Mouse (Mus musculus) layer of hippocampus, postnatal 14 days (tissue): ENCODE results near the gene Spatc1l. TPM values are rescaled to one million over a fixed set of nuclear protein-coding genes. Genes with fewer than 3 reads are reported as not detected.
A peak's percentile ranks its signal among the peaks of the same experiment; 100 is the strongest.

Source experiments
- DNase-seq, 2 experiments: peaks; one replicate each; pipeline ENCODE4 v3.0.0; 2021 to 2022; ENCODE audit warnings: low spot score in 2 of 2, mixed read lengths in 1 of 2
- total RNA-seq, 2 experiments: library from RNA; stranded (reverse); gene quantifications; 2 replicates each; pipeline ENCODE4 v1.2.3; 2021

The Spatc1l gene
- total RNA-seq, 2 experiments from 2014 or later, result not detected

GRCm38 (mm10) chr10:76590197-76590596 lies 28.1 kb downstream of the Spatc1l start:
- DNase-seq, result peak in 1 of 2 experiments; percentile 18

- DNase-seq, result no peak
These were observed 34.3 kb downstream of the Spatc1l start for GRCm38 (mm10) chr10:76596338-76596737.

GRCm38 (mm10) chr10:76602690-76603089 lies 40.6 kb downstream of the Spatc1l start:
- no peak for DNase-seq

- DNase-seq, result no peak
These were observed 50.4 kb downstream of the Spatc1l start for GRCm38 (mm10) chr10:76612473-76612872.

Other genes starting within 250 kb of the Spatc1l start
- gene Dip2a, start 217.0 kb upstream of the Spatc1l start, total RNA-seq, result 10 to 100 TPM; 55.0 to 65.6 TPM
- gene AC141477.1, start 121.8 kb upstream of the Spatc1l start, total RNA-seq, result not detected
- gene Pcnt, start 119.5 kb upstream of the Spatc1l start, total RNA-seq, result 10 to 100 TPM; 14.6 to 18.6 TPM
- not detected for gene 2610028H24Rik, start 113.2 kb upstream of the Spatc1l start, total RNA-seq
- gene Mcm3ap, start 93.3 kb upstream of the Spatc1l start, total RNA-seq, result 10 to 100 TPM; 42.2 to 44.1 TPM
- 1 to 10 TPM; 3.4 to 3.8 TPM for gene Ybey, start 93.2 kb upstream of the Spatc1l start, total RNA-seq
- 10 to 100 TPM; 60.9 to 73.6 TPM for gene Lss, start 30.7 kb upstream of the Spatc1l start, total RNA-seq
- not detected for gene Ftcd, start 13.4 kb downstream of the Spatc1l start, total RNA-seq
- 10 to 100 TPM in 1 of 2 experiments, 1 to 10 TPM in 1; 9.7 to 12.0 TPM for gene Col6a2, start 61.4 kb downstream of the Spatc1l start, total RNA-seq
- gene Col6a1, start 163.9 kb downstream of the Spatc1l start, total RNA-seq, result 10 to 100 TPM; 39.4 to 41.8 TPM